Mouse (Mus musculus) CH12.LX (cell line): Measurements from ENCODE around the gene Rpl26. TPM values are rescaled to one million over a fixed set of nuclear protein-coding genes. Genes with fewer than 3 reads are reported as not detected.

Experiments used
- DNase-seq: peaks from one replicate; pipeline ENCODE4 v3.0.0-alpha.2; 2013; ENCODE audit errors: extremely low read depth
- H3K27ac ChIP-seq: 2 replicates; pipeline ENCODE4 v1.5.1; 2012; ENCODE audit warnings: low read depth, mild to moderate bottlenecking, control low read depth, moderate library complexity; ENCODE audit not compliant: insufficient read depth
- H3K27me3 ChIP-seq: replicated peaks from 2 replicates; pipeline ENCODE3; 2012; ENCODE audit warnings: inconsistent platforms
- H3K36me3 ChIP-seq, 2 experiments: replicated peaks in 1 of 2; 2 replicates each; pipeline versions ENCODE3 to v1.6.1; 2012; ENCODE audit warnings: inconsistent platforms in 1 of 2, low read length in 1 of 2, mild to moderate bottlenecking in 1 of 2, mixed read lengths in 1 of 2, moderate library complexity in 1 of 2; ENCODE audit not compliant: control insufficient read depth in 1 of 2, insufficient read depth in 1 of 2
- H3K4me1 ChIP-seq, 2 experiments: 2 replicates each; pipeline ENCODE4 v1.6.1; 2012; ENCODE audit warnings: inconsistent platforms in 1 of 2, moderate library complexity in 1 of 2; ENCODE audit not compliant: insufficient read depth in 2 of 2, control insufficient read depth in 1 of 2
- H3K4me2 ChIP-seq: 2 replicates; pipeline ENCODE4 v1.6.1; 2012; ENCODE audit warnings: low read depth, mild to moderate bottlenecking, control low read depth; ENCODE audit not compliant: poor library complexity, insufficient read depth, severe bottlenecking
- H3K4me3 ChIP-seq, 3 experiments: fragments of 150-350 bp in 1 of 3; sonication (generic) in 1 of 3; replicated peaks in 1 of 3; 2 replicates each; pipeline versions ENCODE3 to v1.5.1; 2011 to 2012; ENCODE audit warnings: low read depth in 2 of 3, low read length in 2 of 3, mild to moderate bottlenecking in 2 of 3, moderate library complexity in 2 of 3, control low read depth in 1 of 3, improper control_type of control experiment in 1 of 3, inconsistent platforms in 1 of 3, mixed read lengths in 1 of 3; ENCODE audit not compliant: poor library complexity in 1 of 3
- H3K79me2 ChIP-seq: replicated peaks from 2 replicates; pipeline ENCODE4 v1.6.1; 2012; ENCODE audit warnings: mild to moderate bottlenecking, moderate library complexity; ENCODE audit not compliant: control insufficient read depth, poor library complexity, insufficient read depth, severe bottlenecking; ENCODE audit errors: extremely low read depth
- H3K9ac ChIP-seq: 2 replicates; pipeline ENCODE4 v1.6.1; 2012; ENCODE audit warnings: low read depth, mild to moderate bottlenecking, control low read depth, moderate library complexity; ENCODE audit not compliant: insufficient read depth
- H3K9me3 ChIP-seq: replicated peaks from 2 replicates; pipeline ENCODE3; 2012; ENCODE audit warnings: low read length, inconsistent platforms, mixed read lengths
- IRF4 ChIP-seq: IDR thresholded peaks from 2 replicates; pipeline ENCODE4 v1.6.1; 2014; ENCODE audit warnings: low read depth, mild to moderate bottlenecking, inconsistent platforms, low read length, improper control_type of control experiment
- ZNF384 ChIP-seq: IDR thresholded peaks from 2 replicates; pipeline ENCODE4 v1.6.1; 2012; ENCODE audit warnings: low read depth, low read length, improper control_type of control experiment, inconsistent platforms
- dilution Hi-C: fragments of 300-500 bp; cut with MboI; formaldehyde crosslinking; loops from 2 replicates; pipeline ENCODE4 v1.14.3; 2020; ENCODE audit warnings: low sequenced_read_pairs; ENCODE audit not compliant: extremely low pct_unique_long_range_greater_than_20kb, extremely low pct_ligation_motif_present
- in situ Hi-C: fragments of 300-500 bp; cut with MboI; formaldehyde crosslinking; loops from 3 replicates; pipeline ENCODE4 v1.14.3; 2019; ENCODE audit warnings: low sequenced_read_pairs, low pct_ligation_motif_present, low pct_unique_long_range_greater_than_20kb, mixed read lengths
- polyA plus RNA-seq: library from polyadenylated mRNA; unstranded; fragments of >175 nt; gene quantifications from 2 replicates; pipeline ENCODE4 v1.2.1, GENCODE M21; 2012; ENCODE audit warnings: low read depth; ENCODE audit not compliant: insufficient read length
- total RNA-seq, 2 experiments: library from RNA; depleted of rRNA; stranded (reverse); fragments of 300-350 nt in 1 of 2; fragments of >200 nt in 1 of 2; gene quantifications; 2 replicates each; pipeline ENCODE4 v1.2.3; 2012 to 2014

Rpl26 gene
- total and polyA plus RNA-seq, 3 experiments = 3,408 to 6,551 (median 6,508) TPM

- Histone ChIP-seq H3K9ac (no peak overlapping the region), H3K27me3 (peaks cover 37% of the 10 kb centered on the region), H3K4me3 (no peak overlapping the region), H3K36me3 (no peaks in the 10 kb centered on the region), H3K9me3 (no peaks in the 10 kb centered on the region), H3K4me1 (peaks cover 0 to 9% of the 10 kb centered on the region in 2 experiments; a peak in 3 of 4 replicates), H3K4me2 (no peak overlapping the region), H3K79me2 (no peaks in the 10 kb centered on the region), H3K27ac (no peak overlapping the region)
- dilution Hi-C loops = no loop called here
- DNase-seq = no peak
- no peak for TF ChIP-seq ZNF384
- TF ChIP-seq IRF4 = peak; percentile 60
- in situ Hi-C loops = no loop called here
Measured at GRCm38 (mm10) chr11:68956107-68956506, 54.7 kb downstream of the Rpl26 start.

Other genes starting within 250 kb of the Rpl26 start
- 0.38 and 0.46 TPM in 2 replicates for gene Myh10, start 210.0 kb upstream of the Rpl26 start, total RNA-seq (2012; rRNA removed)
- 0.62 and 1.1 TPM in 2 replicates for gene Myh10, start 210.0 kb upstream of the Rpl26 start, total RNA-seq (2014; rRNA removed)
- 2.7 and 3.1 TPM in 2 replicates for gene Myh10, start 210.0 kb upstream of the Rpl26 start, polyA plus RNA-seq
- gene Ndel1, start 29.7 kb upstream of the Rpl26 start, total RNA-seq (2012; rRNA removed) = 30.3 and 31.1 TPM in 2 replicates
- gene Ndel1, start 29.7 kb upstream of the Rpl26 start, total RNA-seq (2014; rRNA removed) = 46.9 and 47.0 TPM in 2 replicates
- gene Ndel1, start 29.7 kb upstream of the Rpl26 start, polyA plus RNA-seq = 35.2 and 54.4 TPM in 2 replicates
- not detected in 2 replicates for gene Rnf222, start 13.0 kb upstream of the Rpl26 start, total RNA-seq (2012; rRNA removed)
- not detected in 2 replicates for gene Rnf222, start 13.0 kb upstream of the Rpl26 start, total RNA-seq (2014; rRNA removed)
- gene Rnf222, start 13.0 kb upstream of the Rpl26 start, polyA plus RNA-seq = not detected in 2 replicates
- not detected in 2 replicates for gene Odf4, start 25.5 kb downstream of the Rpl26 start, total RNA-seq (2012; rRNA removed)
- not detected in 2 replicates for gene Odf4, start 25.5 kb downstream of the Rpl26 start, total RNA-seq (2014; rRNA removed)
- gene Odf4, start 25.5 kb downstream of the Rpl26 start, polyA plus RNA-seq = not detected in 2 replicates
- 0.04 TPM in 1 of 2 replicates, not detected in the other for gene Arhgef15, start 55.9 kb downstream of the Rpl26 start, total RNA-seq (2012; rRNA removed)
- gene Arhgef15, start 55.9 kb downstream of the Rpl26 start, total RNA-seq (2014; rRNA removed) = not detected in 2 replicates
- 0.12 TPM in 1 of 2 replicates, not detected in the other for gene Arhgef15, start 55.9 kb downstream of the Rpl26 start, polyA plus RNA-seq
- gene Slc25a35, start 66.5 kb downstream of the Rpl26 start, total RNA-seq (2012; rRNA removed) = 1.6 and 3.9 TPM in 2 replicates
- not detected in 2 replicates for gene Slc25a35, start 66.5 kb downstream of the Rpl26 start, total RNA-seq (2014; rRNA removed)
- gene Slc25a35, start 66.5 kb downstream of the Rpl26 start, polyA plus RNA-seq = 0.83 and 1.0 TPM in 2 replicates
- gene Rangrf, start 73.6 kb downstream of the Rpl26 start, total RNA-seq (2012; rRNA removed) = 106 and 160 TPM in 2 replicates
- 154 and 158 TPM in 2 replicates for gene Rangrf, start 73.6 kb downstream of the Rpl26 start, total RNA-seq (2014; rRNA removed)
- 95.5 and 111 TPM in 2 replicates for gene Rangrf, start 73.6 kb downstream of the Rpl26 start, polyA plus RNA-seq
- 110 and 132 TPM in 2 replicates for gene Pfas, start 106.9 kb downstream of the Rpl26 start, total RNA-seq (2012; rRNA removed)
- 61.9 and 65.0 TPM in 2 replicates for gene Pfas, start 106.9 kb downstream of the Rpl26 start, total RNA-seq (2014; rRNA removed)
- 66.5 and 72.9 TPM in 2 replicates for gene Pfas, start 106.9 kb downstream of the Rpl26 start, polyA plus RNA-seq
- gene Ctc1, start 114.3 kb downstream of the Rpl26 start, total RNA-seq (2012; rRNA removed) = 40.1 and 44.8 TPM in 2 replicates
- gene Ctc1, start 114.3 kb downstream of the Rpl26 start, total RNA-seq (2014; rRNA removed) = 20.5 and 22.7 TPM in 2 replicates
- 44.1 and 69.8 TPM in 2 replicates for gene Ctc1, start 114.3 kb downstream of the Rpl26 start, polyA plus RNA-seq
- 170 and 177 TPM in 2 replicates for gene Aurkb, start 144.1 kb downstream of the Rpl26 start, total RNA-seq (2012; rRNA removed)
- gene Aurkb, start 144.1 kb downstream of the Rpl26 start, total RNA-seq (2014; rRNA removed) = 181 and 190 TPM in 2 replicates
- 178 and 200 TPM in 2 replicates for gene Aurkb, start 144.1 kb downstream of the Rpl26 start, polyA plus RNA-seq
- gene Borcs6, start 158.1 kb downstream of the Rpl26 start, total RNA-seq (2012; rRNA removed) = 9.7 and 11.1 TPM in 2 replicates
- 5.1 and 7.3 TPM in 2 replicates for gene Borcs6, start 158.1 kb downstream of the Rpl26 start, total RNA-seq (2014; rRNA removed)
- 5.4 and 6.2 TPM in 2 replicates for gene Borcs6, start 158.1 kb downstream of the Rpl26 start, polyA plus RNA-seq
- gene Tmem107, start 169.2 kb downstream of the Rpl26 start, total RNA-seq (2012; rRNA removed) = 24.4 and 30.1 TPM in 2 replicates
- gene Tmem107, start 169.2 kb downstream of the Rpl26 start, total RNA-seq (2014; rRNA removed) = 20.3 and 31.3 TPM in 2 replicates
- 13.4 and 22.6 TPM in 2 replicates for gene Tmem107, start 169.2 kb downstream of the Rpl26 start, polyA plus RNA-seq
- 8.0 and 8.2 TPM in 2 replicates for gene Vamp2, start 186.9 kb downstream of the Rpl26 start, total RNA-seq (2012; rRNA removed)
- 1.3 and 1.4 TPM in 2 replicates for gene Vamp2, start 186.9 kb downstream of the Rpl26 start, total RNA-seq (2014; rRNA removed)
- 26.0 and 26.7 TPM in 2 replicates for gene Vamp2, start 186.9 kb downstream of the Rpl26 start, polyA plus RNA-seq
- 11.5 and 11.8 TPM in 2 replicates for gene Per1, start 193.6 kb downstream of the Rpl26 start, total RNA-seq (2012; rRNA removed)
- 2.8 and 3.2 TPM in 2 replicates for gene Per1, start 193.6 kb downstream of the Rpl26 start, total RNA-seq (2014; rRNA removed)
- 37.9 and 38.3 TPM in 2 replicates for gene Per1, start 193.6 kb downstream of the Rpl26 start, polyA plus RNA-seq
- gene Hes7, start 218.8 kb downstream of the Rpl26 start, total RNA-seq (2012; rRNA removed) = 0.04 TPM in 1 of 2 replicates, not detected in the other
- not detected in 2 replicates for gene Hes7, start 218.8 kb downstream of the Rpl26 start, total RNA-seq (2014; rRNA removed)
- gene Hes7, start 218.8 kb downstream of the Rpl26 start, polyA plus RNA-seq = not detected in 2 replicates
- gene 9130213A22Rik, start 221.0 kb downstream of the Rpl26 start, total RNA-seq (2012; rRNA removed) = not detected in 2 replicates
- gene 9130213A22Rik, start 221.0 kb downstream of the Rpl26 start, total RNA-seq (2014; rRNA removed) = not detected in 2 replicates
- not detected in 2 replicates for gene 9130213A22Rik, start 221.0 kb downstream of the Rpl26 start, polyA plus RNA-seq
- gene Aloxe3, start 224.3 kb downstream of the Rpl26 start, total RNA-seq (2012; rRNA removed) = 0.13 TPM in 1 of 2 replicates, not detected in the other
- not detected in 2 replicates for gene Aloxe3, start 224.3 kb downstream of the Rpl26 start, total RNA-seq (2014; rRNA removed)
- 0.19 and 0.23 TPM in 2 replicates for gene Aloxe3, start 224.3 kb downstream of the Rpl26 start, polyA plus RNA-seq